Mouse (Mus musculus) heart, adult 9 months (tissue): Measurements from ENCODE around the gene Cyp2s1.
"Not testable (repeated sequence)": the region's sequence is repeated elsewhere in the genome, so short reads cannot be mapped to it uniquely, and the experiment has no call there.

ENCODE experiments used
- DNase-seq, 2 experiments: peaks; one replicate each; pipeline ENCODE4 v3.0.0; 2022; ENCODE audit warnings: low spot score in 2 of 2

Cyp2s1 gene

DNA sequence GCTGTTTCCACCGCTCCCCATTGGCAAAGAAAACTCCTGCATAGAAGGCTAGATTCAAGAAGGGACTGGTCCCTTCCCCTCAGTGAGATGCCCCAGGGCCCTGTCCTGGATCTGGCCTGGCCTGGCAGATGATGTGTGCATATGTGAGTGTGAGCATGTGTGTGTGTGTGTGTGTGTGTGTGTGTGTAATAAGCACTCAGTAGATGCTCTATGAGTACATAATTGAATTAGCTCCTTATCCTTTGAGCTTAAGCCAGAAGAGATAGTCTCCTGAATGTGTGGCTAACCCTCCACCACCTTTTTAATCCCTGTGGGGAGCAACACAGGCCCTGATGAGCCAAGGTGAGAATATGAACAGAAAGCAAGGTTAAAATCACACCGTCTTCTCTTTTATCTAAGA, 5.0 kb downstream of the Cyp2s1 start:
- DNase-seq: no peak

DNA sequence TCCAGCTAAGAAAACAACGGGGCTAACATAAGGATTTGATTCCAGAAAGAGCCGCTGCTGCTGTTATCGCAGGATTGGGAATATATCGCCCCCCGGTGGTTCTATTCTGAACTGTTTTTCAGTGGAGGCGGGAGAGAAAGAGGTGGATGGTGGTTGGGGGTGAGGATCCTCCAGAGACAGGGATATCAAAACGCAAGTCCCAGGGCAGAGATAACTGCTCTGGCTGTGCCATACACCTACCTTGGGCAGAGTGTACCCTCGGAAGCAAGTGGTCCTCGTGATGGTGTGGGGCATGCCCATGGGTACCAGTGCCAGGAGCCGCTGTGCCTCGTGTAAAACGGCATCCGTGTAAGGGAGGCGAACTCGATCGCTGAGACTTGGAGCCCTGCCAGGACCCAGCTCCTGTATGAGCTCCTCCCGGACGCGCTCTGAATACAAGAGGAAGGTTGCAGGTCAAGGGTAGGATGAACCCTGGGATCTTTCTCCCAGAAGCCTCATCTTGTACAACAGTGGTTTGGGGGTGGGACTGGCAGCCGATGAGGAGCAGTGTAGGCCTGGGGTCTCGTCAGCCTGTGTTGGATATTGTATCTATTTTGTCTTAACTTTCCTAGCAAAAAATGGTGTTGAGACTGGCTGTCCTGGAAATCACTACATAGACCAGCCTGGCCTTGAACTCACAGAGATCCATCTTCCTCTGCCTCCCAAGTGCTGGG, 10.9 kb downstream of the Cyp2s1 start:
- DNase-seq: peak; percentile 74 to 86

DNA sequence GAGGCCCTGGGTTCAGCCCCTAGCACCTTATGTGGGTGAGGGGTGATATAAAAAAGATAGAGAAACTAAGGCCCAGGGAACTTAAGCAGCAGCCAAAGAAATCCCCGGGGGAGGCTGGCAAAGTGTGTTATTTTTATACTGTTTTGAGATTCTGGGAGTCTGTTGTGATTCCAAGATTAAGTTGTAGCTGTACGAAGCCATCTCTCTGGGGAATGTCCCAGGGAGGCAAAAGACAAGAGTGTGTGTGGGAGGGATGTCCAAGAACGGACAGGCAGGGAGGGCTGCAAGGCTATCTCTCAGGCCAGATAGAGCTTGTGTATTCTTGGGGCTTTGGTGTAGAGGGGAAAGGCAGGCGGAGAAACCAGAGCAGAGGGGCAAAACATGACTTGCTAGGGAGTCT, 11.9 kb downstream of the Cyp2s1 start:
- DNase-seq: peak in 1 of 2 experiments; percentile 36

DNA sequence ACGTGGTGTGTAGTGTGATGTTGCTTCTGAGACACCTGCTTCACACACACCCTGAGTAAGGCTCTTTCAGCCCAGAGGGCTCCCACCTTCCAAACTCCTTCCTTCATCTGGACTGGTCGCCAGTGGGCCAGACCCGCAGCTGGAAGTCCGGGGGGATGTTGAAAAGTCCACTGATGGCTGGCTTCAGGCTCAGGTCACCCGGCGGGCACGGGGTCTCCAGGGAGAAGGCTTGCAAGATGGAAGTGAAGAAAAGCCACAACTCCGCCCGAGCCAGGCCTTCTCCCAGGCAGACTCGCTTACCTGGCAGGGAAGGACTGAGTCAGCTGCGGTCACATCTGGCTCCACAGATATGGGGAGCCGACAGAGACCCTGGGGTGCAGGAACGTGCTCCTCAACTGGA, 13.3 kb downstream of the Cyp2s1 start:
- DNase-seq: peak; percentile 60 to 74

DNA sequence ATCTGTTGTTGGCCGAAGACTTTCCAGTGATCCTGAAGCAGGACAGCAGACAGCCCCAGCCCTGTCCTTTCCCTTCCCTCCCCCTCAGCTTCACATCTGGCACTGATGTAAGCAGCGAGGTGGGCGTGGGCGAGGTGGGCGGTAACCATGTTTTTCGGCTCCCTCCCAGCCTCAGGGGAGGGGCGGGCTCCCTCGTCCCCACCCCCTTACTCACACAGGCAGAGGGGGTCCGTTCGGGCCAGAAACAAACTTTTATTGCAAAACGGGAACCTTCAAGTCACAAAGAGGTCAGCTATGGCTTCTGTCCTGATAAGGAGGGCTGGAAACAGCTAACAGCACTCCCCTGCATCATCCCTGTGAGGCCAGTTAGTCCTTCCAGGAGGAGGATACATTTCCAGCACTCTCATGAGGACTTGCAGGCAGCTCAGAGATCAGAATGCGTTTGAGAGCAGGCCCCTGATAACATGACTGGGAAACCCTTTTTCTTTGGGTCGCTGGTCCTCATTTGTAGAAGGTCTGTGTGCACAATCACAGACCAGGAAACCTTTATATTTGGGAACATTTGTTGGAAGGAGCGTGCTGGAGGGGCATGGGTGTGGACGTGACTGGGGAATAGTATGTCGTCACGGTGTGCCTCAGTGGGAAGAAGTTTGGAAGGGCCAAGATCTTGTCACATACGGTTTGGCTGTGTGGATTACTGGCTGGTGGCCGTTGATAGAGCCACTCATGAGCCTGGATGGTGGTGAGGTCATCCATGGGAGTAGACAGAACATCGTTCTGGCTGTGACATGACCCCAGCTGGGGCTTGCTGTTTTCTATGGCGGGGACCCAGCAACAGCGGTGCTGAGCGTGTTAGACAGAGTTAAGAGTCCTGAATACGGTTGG, 14.2 kb downstream of the Cyp2s1 start:
- DNase-seq: peak; percentile 93

DNA sequence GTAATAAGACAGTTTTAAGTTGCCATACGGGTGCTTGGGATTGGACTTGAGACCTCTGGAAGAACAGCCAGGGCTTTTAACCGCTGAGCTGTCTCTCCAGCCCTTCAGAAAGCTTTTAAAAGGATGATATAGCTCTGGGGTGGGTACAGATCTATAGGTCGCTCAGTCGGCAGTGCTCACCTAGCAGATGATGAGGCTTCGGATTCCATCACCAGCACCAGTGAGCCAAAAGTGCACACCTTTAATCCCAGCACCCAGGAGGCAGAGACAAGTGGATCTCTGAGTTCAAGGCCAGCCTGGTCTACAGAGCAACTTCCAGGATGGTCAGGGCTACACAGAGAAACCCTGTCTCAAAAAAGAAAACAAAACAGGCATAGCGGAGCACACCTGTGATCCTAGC, 15.7 kb downstream of the Cyp2s1 start:
- DNase-seq: no peak

DNA sequence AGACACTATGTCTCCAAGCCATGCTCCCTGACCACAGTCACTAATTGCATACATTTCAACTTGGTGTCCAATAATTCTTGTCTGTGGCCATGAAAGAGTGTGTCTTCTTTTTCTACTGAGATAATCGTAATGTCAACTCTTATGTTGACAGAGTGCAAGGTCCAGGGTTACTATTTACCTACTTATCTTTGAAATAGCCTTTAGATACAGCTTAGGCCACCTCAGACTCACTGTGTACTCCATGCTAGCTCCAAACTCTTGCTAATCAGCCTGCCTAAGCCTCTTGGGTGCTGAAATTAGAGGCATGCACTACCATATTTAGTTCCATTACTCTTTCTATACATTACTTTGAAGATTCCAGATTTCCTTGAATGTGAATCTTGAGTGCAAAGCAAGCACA, 17.3 kb downstream of the Cyp2s1 start:
- DNase-seq: no peak

DNA sequence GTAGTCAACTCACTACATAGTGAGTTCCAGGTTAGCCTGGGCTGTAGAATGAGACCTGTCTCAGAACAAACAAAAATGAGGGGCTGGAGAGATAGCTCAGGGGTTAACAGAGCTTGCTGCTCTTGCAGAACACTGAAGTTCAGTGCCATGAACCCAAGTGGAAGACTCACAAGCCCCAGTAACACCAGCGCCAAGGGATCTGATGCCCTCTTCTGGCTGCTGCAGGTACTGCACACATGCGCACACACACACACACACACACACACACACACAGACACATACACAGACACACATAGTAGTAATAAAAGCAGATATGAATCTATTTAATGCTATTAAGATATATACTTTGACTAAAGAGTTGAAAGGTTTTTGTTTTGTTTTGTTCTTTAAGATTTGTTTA, 18.2 kb downstream of the Cyp2s1 start:
- no peak for DNase-seq

DNA sequence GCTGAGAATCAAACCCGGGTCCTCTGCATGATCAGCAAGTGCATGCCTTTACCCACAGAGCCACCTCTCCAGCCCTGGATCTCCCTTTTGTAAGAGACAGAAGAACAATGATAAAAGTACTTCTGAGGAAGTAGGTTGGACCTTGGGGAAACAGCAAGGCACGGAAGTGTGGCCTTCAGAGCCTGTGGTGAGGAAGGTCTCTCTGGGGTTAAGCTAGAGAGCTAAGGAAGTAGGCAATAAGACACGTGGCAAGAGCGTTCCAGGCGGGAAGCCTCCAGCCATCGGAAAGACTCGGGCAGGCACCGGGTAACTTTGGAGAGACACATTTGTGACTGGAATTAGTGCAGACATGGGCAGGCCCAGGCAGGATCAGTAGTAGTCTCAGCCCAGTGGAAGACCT, 21.9 kb downstream of the Cyp2s1 start:
- DNase-seq: no peak

DNA sequence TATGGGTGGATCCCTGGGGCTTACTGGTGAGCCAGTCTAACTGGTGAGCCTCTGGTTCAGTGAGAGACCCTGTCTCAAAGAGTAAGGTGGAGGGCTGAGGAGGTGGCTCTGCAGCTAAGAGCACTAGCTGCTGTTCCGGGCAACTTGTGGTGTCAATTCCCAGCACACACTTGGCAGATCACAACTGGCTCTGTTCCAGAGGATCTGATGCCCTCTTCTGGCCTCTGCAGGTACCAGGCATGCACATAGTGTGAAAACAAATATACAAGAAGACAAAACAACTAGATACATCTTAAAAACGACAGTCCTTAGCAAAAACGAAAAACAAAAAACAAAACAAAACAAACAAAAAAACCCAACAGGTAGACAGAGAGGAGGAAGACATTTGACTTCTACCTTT, 23.0 kb downstream of the Cyp2s1 start:
- no peak for DNase-seq

DNA sequence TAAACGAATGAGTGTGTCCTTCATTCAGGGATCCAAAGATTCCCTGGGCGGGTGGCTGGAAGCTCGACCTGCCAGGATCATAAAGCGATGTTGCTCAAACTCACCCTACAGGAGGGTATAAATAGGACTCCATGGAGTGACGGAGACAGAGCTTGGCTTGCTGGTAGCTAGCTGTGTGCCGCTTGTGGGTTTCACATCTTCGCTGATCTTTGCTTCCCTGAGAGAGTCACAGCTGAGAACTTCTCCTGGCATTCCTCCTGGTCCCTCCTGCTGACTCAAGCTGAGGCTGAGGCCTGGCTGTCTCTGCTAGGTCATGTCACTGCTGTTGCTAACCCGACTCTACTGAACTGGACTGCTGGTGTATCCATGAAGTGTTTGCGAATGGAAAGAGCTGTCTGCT, 23.7 kb downstream of the Cyp2s1 start:
- not testable (repeated sequence) for DNase-seq

DNA sequence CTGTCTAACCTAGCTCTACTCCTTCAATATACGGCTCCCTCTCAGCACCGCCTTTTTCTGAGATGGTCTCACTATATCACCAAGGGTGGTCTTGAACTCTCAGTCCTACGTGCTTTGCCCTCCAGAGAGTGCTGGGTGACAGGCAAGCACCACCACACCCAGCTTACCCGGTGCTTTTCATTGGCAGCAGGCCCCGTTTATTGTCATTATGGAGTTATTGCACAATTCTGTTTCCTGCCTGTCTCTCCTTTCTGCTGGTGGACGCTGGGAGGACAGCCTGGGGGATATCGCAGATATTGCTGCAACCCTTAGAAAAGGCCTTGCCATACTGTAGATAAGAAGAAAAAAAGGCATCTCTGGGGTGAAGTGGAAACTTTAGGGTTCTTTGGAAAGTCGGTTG, 26.1 kb downstream of the Cyp2s1 start:
- peak; percentile 66 to 83 for DNase-seq

DNA sequence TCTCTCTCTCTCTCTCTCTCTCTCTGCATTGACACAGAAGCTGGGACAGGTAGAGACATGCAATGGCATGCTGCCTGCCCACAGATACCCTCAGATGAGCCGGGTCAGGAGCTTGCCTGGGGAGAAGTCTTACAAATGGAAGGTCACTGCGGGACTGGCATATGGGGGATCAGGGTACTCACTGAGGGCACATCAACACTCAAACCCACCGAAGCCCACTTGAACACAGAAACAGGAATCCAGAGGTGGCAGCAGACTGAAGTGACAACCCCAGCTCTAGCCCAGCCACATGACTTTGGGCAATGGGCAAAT, 27.6 kb downstream of the Cyp2s1 start:
- no peak for DNase-seq

DNA sequence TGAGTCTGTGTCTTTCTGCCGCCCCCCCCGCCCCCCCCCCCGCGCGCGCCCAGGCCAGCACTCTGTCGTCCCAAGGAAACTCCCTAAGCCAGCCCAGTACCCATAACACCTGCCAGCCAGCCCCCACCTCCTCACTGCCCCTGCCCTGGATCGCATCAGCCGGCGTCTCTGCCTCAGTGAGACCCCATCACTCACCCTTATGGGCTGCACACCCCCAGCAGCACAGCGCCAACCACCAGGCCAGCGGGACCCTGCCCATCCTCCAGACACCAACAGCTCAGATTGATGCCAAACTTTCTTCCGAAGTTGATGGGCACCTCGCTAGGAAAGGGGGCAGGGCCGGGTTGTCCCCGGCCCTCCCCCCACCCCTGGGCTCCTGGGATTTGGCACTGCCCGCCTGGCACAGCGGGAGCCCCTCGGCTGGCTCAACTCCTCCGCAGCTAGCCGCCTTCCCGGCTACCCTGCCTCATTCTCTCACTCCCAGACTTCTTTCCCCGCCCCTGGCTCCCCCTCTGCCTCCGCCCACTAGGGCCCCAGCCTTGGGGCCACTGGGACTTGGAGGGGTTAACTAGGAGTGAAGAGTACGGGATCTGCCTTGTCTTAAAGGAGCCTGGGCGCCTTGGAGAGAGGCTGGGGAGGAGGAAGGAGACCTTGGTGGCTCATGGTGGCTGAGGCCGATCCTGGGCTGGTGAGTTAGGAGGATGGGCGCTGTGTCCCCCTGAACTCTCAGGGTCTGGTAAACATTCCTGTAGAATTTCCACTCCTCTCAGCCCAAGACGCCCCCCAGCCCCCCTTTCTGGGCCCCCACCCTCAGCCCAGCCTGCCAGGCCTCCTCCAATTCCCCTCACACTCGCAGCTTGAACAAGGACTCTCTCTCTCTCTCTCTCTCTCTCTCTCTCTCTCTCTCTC, 28.2 kb downstream of the Cyp2s1 start, which contains the start of gene Axl:
Gene Axl (minus strand): TSS at position 486 of the 909 bp plus-strand sequence.
- peak; percentile 86 to 89 for DNase-seq

DNA sequence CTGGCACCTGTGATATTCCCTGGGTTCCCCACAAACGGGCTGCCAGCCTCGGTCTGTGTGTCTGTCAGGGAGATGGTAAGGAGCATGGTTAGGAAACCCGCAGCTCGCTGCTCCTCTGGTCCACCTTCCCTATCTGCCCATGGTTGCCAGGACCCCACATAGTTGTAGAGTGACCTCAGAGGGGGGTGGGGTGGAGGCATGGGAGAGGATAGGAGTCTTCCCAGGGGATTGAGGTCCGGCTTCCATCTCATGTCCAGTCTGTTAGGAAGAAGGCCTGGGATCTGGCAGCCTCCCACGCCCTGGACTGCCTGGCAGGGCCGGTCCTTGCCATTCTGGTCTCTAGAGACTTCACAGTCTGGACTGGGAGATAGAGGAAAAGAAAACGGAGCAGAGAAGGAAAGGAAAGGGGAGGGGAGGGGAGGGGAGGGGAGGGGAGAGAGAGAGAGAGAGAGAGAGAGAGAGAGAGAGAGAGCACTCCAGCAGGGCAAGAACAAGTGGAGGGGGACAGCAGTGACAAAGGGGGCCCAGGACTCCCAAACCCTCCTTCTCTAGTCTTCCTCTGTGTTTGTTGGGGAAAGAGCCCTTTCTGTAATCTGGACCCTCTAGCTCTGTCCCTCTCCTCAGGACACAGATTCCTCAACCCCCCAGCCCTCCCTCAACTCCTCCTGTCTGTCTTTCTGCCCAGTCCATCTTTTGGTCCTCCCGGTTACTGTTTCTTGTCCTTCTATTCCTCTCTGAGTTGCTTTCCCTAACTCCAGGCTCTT, 29.1 kb downstream of the Cyp2s1 start:
- peak; percentile 61 to 62 for DNase-seq

DNA sequence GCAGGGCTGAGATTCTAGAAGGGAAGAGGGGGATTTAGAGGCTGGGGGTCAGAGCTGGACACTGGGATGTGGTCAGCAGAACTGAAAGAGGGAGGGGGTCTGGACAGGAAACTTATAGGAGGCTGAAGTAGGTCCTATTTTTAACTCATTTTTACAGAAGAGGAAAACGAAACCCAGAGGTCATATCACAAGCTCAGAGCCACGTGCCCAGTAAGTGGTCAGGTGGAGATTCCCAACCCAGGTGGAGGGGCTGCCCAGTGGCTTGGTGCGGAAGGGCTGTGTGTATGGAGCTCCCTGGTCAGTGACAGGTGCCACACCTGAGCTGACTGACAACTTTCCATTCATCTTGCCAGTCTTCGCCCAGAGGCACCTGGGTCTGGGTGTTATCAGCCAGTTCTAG, 29.7 kb downstream of the Cyp2s1 start:
- no peak for DNase-seq

DNA sequence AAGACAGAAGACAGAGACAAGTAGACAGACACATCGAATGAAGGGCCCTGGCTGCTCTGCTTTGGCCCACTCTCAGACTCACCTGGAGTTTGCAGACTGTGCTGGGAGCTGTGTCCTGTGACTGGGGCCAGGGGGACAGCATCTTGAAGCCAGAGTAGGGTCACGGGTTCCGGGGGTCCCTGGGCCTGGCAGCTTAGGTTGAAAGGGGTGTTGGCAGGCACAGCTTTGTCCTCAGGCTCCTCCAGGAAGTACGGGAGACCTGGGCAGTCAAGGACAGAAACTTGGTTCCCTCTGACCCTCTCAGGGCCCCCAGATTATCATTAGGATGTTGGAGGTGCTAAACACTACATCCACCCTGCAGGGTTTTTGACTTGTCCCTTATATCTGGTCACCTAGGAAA, 31.0 kb downstream of the Cyp2s1 start:
- DNase-seq: no peak

DNA sequence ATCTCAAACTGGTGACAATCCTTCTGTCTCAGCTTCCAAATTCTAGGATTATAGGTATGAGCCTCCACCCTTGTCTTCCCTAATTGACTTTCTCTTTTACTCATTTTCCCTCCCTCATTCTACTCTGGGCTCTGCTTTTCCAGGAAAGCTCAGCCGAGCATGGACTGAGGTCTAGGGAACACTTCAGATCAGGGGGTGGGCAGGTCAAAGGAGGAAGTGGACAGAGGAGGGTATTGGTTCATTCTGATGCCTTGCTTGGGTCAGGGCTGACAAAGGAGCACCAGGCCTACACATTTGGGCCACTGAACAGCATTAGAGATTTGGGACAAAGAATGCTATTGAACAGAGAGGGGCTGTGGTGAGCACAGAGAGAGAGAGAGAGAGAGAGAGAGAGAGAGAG, 31.9 kb downstream of the Cyp2s1 start:
- DNase-seq: no peak

DNA sequence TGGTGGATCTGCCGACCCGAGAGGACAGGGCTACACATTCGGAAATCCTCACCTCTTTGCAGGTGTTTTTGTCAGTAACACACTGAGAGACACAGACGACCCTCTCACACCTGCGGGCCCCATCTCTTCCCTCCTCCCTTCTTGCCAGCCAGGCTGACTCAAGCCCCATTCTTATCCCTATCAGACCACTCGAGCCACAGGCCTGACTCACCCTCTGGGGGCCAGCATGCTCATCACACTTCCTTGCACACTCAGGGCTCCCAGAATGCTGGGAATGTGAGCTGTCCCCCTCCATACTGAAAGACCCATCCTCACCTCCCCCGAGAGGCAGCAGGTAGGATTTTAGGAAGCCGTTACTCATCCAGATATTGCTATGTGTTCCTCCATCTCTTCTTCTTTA, 33.0 kb downstream of the Cyp2s1 start:
- DNase-seq: no peak

DNA sequence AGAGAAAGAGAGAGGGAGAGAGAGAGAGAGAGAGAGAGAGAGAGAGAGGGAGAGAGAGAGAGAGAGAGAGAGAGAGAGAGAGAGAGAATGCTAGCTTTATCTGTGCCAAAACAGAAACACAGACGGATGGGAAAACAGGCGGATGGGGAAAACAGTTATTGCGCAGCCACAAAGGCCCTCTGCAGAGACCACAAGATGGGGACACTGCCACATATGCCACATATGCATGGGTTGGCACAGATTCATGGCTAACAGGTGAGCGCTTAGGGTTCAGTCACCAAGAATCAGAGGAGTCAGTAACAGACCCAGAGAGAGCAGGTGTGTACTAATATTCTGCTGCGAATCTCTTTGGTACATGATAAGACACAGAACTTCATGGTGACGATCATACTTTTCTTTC, 34.0 kb downstream of the Cyp2s1 start:
- DNase-seq: no peak

DNA sequence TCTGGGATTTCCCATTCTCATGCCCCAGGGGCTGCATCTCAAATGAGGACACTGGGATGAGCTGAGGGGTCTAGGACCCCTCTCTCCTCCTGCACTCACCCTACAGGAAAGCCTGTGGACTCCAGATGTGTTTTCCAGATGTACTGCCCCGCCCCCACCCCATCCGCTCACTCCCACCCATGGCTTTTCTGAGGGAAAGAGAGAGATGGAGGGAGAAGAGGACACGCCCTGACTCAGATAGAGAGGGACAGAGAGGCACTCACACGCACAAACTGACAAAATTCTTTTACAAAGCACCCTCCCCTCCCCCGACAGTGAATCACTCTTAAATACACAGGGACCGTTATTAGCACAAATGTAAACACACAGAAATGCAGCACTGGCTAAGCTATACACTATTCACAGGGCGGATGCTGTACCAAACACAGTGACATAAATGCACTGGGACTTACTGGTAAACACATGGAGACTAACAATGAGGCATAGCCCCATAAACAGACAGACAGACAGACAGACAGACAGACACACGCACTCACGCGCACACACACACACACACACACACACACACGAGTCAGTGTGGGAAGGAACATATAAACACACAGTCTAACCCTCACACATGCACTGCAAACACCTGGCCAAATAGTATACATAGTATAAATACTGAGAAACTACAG, 34.6 kb downstream of the Cyp2s1 start:
- no peak for DNase-seq
